Mouse (Mus musculus) midbrain, postnatal 0 days (tissue): ENCODE data around the gene Ston2. TPM values are rescaled to one million over a fixed set of nuclear protein-coding genes. Genes with fewer than 3 reads are reported as not detected.

Experiments used
- ATAC-seq: fragments of 200-750 bp; cut with Nextera tagmentation; 2 replicates; pipeline ENCODE4 v1.8.0; 2017; ENCODE audit warnings: moderate number of reproducible peaks, mild to moderate bottlenecking, moderate TSS enrichment, moderate library complexity; ENCODE audit not compliant: low FRiP score
- DNase-seq: peaks from one replicate; pipeline ENCODE4 v3.0.0-alpha.2; 2015; ENCODE audit warnings: low spot score
- H3K27ac ChIP-seq: fragments of 300-500 bp; sonication (generic); 2 replicates; pipeline ENCODE4 v1.5.1; 2014; ENCODE audit warnings: low read depth, mild to moderate bottlenecking, low read length, mixed read lengths
- H3K27me3 ChIP-seq: fragments of 300-500 bp; sonication (generic); 2 replicates; pipeline ENCODE4 v1.6.1; 2014; ENCODE audit warnings: low read length, control low read depth, mixed read lengths; ENCODE audit not compliant: insufficient read depth
- H3K36me3 ChIP-seq: fragments of 300-500 bp; sonication (generic); 2 replicates; pipeline ENCODE4 v1.6.1; 2014; ENCODE audit warnings: low read length, control low read depth, mixed read lengths; ENCODE audit not compliant: insufficient read depth
- H3K4me1 ChIP-seq: fragments of 300-500 bp; sonication (generic); 2 replicates; pipeline ENCODE4 v1.6.1; 2014; ENCODE audit warnings: mild to moderate bottlenecking, control low read depth, antibody characterized with exemption, low read length, mixed read lengths; ENCODE audit not compliant: insufficient read depth
- H3K4me2 ChIP-seq: fragments of 300-500 bp; sonication (generic); 2 replicates; pipeline ENCODE4 v1.6.1; 2014; ENCODE audit warnings: low read depth, mild to moderate bottlenecking, low read length, mixed read lengths; ENCODE audit not compliant: poor library complexity, severe bottlenecking
- H3K4me3 ChIP-seq: fragments of 300-500 bp; sonication (generic); 2 replicates; pipeline ENCODE4 v1.5.1; 2014; ENCODE audit warnings: low read depth, mild to moderate bottlenecking, low read length, moderate library complexity
- H3K9ac ChIP-seq: fragments of 300-500 bp; sonication (generic); replicated peaks from 2 replicates; pipeline ENCODE4 v1.6.1; 2014; ENCODE audit warnings: mild to moderate bottlenecking, low read length, moderate library complexity, mixed read lengths; ENCODE audit not compliant: poor library complexity, severe bottlenecking
- H3K9me3 ChIP-seq: fragments of 300-500 bp; sonication (generic); 2 replicates; pipeline ENCODE4 v1.6.1; 2016; ENCODE audit warnings: low read length, control low read depth
- CTCF ChIP-seq: IDR thresholded peaks from 2 replicates; pipeline ENCODE4 v1.5.1; 2016; ENCODE audit warnings: antibody characterized with exemption, mild to moderate bottlenecking
- WGBS: fragments of 180-500 bp; shearing (Covaris S2); extraction: QIAGEN DNeasy Blood & Tissue Kit; methylation state at CpG from one replicate; pipeline ENCODE4 v1.1.7; 2014; 5-methylcytosine and 5-hydroxymethylcytosine counted together
- polyA plus RNA-seq: library from polyadenylated mRNA; unstranded; fragments of >200 nt; fragmentation: Nextera tagmentation; extraction: Ambion mirVana; gene quantifications from 2 replicates; pipeline ENCODE4 v1.2.1, GENCODE M21; 2015
- total RNA-seq: library from RNA; depleted of rRNA; stranded (reverse); fragments of >200 nt; gene quantifications from 2 replicates; pipeline ENCODE4 v1.2.3, GENCODE M21; 2014

Gene Ston2
- total and polyA plus RNA-seq, 2 experiments from 2014 or later = 7.4 to 16.8 TPM

GRCm38 (mm10) chr12:91774811-91775284 is 13.3 kb downstream of the Ston2 start:
- no peak for ATAC-seq
- 69% methylated on average over 8 of the region's 8 CpGs for WGBS
- Histone ChIP-seq H3K4me2 (no peak overlapping the region), H3K4me1 (no peaks in the 10 kb centered on the region), H3K27me3 (0 out of 2 replicates have a peak, but pooled peaks cover 3% of the 10 kb centered on the region), H3K9ac (no peak overlapping the region), H3K4me3 (no peak overlapping the region), H3K9me3 (no peaks in the 10 kb centered on the region), H3K27ac (no peak overlapping the region), H3K36me3 (no peaks in the 10 kb centered on the region)
- peak; percentile 56 for DNase-seq
- no peak for TF ChIP-seq CTCF

GRCm38 (mm10) chr12:91768871-91769270 is 19.3 kb downstream of the Ston2 start:
- DNase-seq (no peak), ATAC-seq (no peak)
- no peak overlapping the region for H3K27ac ChIP-seq
- no peak overlapping the region for H3K4me2 ChIP-seq
- no peak overlapping the region for H3K9ac ChIP-seq
- no peak overlapping the region for H3K4me3 ChIP-seq
- H3K9me3 ChIP-seq = no peaks in the 10 kb centered on the region
- no peaks in the 10 kb centered on the region for H3K4me1 ChIP-seq
- H3K36me3 ChIP-seq = no peaks in the 10 kb centered on the region
- 89% methylated on average over 2 of the region's 2 CpGs for WGBS
- no peak for TF ChIP-seq CTCF
- H3K27me3 ChIP-seq = no peaks in the 10 kb centered on the region

- no peak for ATAC-seq
- H3K4me2 ChIP-seq = no peak overlapping the region
- H3K4me3 ChIP-seq = no peak overlapping the region
- no peaks in the 10 kb centered on the region for H3K4me1 ChIP-seq
- no peaks in the 10 kb centered on the region for H3K36me3 ChIP-seq
- no peak for DNase-seq
- no peaks in the 10 kb centered on the region for H3K27me3 ChIP-seq
- no peaks in the 10 kb centered on the region for H3K9me3 ChIP-seq
- TF ChIP-seq CTCF = no peak
- no peak overlapping the region for H3K9ac ChIP-seq
- 89% methylated on average over 6 of the region's 6 CpGs for WGBS
- H3K27ac ChIP-seq = no peak overlapping the region
Observed at GRCm38 (mm10) chr12:91768176-91768575, 20.0 kb downstream of the Ston2 start.

DNA sequence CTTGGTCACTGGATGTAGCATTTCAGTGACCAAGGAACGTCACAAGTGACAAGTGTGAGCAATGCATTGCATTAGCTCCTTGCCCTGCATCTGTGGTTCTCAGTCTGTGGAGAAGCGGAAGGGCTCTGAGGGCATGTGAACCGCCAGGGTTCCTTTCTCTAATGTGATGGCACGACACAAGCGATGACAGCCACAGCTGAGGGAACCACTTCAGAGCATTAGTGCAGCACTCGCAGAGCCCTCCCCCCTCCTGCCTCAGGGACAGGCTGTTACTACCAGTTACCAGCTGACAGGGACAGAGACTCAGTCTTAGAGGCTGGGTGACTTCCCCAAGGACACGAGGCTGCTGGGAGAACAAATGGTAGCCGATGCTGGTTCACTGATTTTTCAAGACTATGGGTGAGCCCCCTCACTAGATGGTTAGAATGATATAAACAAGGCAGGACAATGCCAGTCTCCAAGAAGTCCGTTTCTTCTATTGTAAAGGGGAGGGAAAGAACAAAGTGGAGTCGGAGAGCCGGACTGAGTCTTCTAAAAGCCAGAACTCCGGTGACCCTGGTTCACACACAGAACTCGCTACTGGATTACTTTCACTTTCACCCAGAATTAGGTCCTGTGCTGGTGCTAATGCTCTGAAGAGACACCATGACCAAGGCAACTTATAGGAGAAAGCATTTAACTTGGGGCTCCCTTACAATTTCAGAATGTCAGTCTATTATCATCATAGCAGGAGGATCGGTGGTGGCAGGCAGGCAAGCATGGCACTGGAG is 21.7 kb downstream of the Ston2 start:
- DNase-seq = peak; percentile 68
- no peaks in the 10 kb centered on the region for H3K4me1 ChIP-seq
- peak; percentile 73 for ATAC-seq
- TF ChIP-seq CTCF = no peak
- H3K4me3 ChIP-seq = no peak overlapping the region
- WGBS = 37% methylated on average over 14 of the region's 14 CpGs
- no peaks in the 10 kb centered on the region for H3K9me3 ChIP-seq
- H3K36me3 ChIP-seq = no peaks in the 10 kb centered on the region
- no peak overlapping the region for H3K9ac ChIP-seq
- H3K4me2 ChIP-seq = peak overlapping the region; percentile 20; the same call in 1 of the 2 replicates
- no peak overlapping the region for H3K27ac ChIP-seq
- H3K27me3 ChIP-seq = no peaks in the 10 kb centered on the region

DNA sequence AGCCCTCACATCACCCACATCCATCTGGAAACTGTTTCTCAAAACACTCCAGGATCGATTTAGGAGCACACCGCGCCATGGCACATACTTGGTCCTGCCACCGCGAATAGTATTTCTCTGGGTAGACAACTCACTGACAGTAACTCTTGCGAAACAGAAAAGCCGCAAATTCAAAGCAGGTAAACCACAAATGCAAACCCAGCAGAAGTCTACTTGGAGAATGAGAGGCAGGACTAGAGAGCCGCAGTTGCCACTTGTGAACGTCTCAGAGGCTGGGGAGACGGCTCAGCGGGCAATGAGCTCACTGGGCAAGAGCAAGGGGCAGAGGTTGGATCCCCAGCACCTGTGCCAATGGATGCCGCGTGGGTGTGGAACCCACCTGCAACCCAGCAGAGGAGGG is 22.7 kb downstream of the Ston2 start:
- Histone ChIP-seq H3K4me3 (no peak overlapping the region), H3K4me1 (no peaks in the 10 kb centered on the region), H3K9me3 (no peaks in the 10 kb centered on the region), H3K4me2 (no peak overlapping the region), H3K27me3 (no peaks in the 10 kb centered on the region), H3K9ac (no peak overlapping the region), H3K36me3 (no peaks in the 10 kb centered on the region), H3K27ac (no peak overlapping the region)
- WGBS = 73% methylated on average over 13 of the region's 13 CpGs
- ATAC-seq (no peak), DNase-seq (no peak)
- no peak for TF ChIP-seq CTCF

DNA sequence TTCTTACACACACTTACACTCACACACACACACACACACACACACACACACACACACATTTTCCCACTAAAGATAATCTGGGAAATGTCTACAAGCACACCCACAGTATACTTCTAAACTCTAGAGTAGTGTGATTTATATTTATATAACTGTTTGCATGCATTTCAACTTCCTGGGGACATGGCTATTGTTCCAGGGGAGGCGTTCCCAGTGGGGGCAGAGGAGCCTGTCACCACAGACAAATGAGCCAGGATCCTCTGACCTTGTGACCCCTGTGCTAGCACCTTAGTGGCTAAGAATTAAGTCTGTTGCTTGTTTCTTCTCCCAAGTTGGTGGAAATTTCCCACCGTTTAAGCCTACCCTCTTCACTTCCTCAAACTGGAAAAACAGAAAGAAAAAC is 23.1 kb downstream of the Ston2 start:
- Histone ChIP-seq H3K9me3 (no peaks in the 10 kb centered on the region), H3K36me3 (no peaks in the 10 kb centered on the region), H3K4me2 (no peak overlapping the region), H3K4me3 (no peak overlapping the region), H3K27me3 (no peaks in the 10 kb centered on the region), H3K4me1 (no peaks in the 10 kb centered on the region), H3K27ac (no peak overlapping the region), H3K9ac (no peak overlapping the region)
- DNase-seq = no peak
- no peak for ATAC-seq
- TF ChIP-seq CTCF = no peak
- WGBS = 18% methylated on average over 2 of the region's 2 CpGs
